Mouse (Mus musculus): Measurements from ENCODE around the gene Nat8f2. TPM values are rescaled to one million over a fixed set of nuclear protein-coding genes. Genes with fewer than 3 reads are reported as not detected.

Gene Nat8f2
- polyA plus RNA-seq, 1 experiment = 0.03 TPM

GRCm38 (mm10) chr6:85822286-85822685 lies 46.7 kb downstream of the Nat8f2 start:
- no peak for DNase-seq (ENCODE audit: low spot score)

GRCm38 (mm10) chr6:85820837-85821236 lies 48.1 kb downstream of the Nat8f2 start, which contains the start of the genes Nat8f6 and Nat8f5:
TSS of gene Nat8f6 (minus strand) at chr6:85820954.
TSS of gene Nat8f5 (minus strand) at chr6:85820972.
- no peak for DNase-seq (ENCODE audit: low spot score)

- no peak for DNase-seq (ENCODE audit: low spot score)
Observed at GRCm38 (mm10) chr6:85818338-85818737, 50.6 kb downstream of the Nat8f2 start.

Other genes starting within 250 kb of the Nat8f2 start
- 2.1 and 3.8 TPM in 2 replicates for gene Nat8f7, start 156.0 kb downstream of the Nat8f2 start, polyA plus RNA-seq (2012; rRNA removed)
- 11.4 and 11.6 TPM in 2 replicates for gene Nat8f3, start 103.4 kb downstream of the Nat8f2 start, polyA plus RNA-seq (2012; rRNA removed)
- 1.2 TPM in 2 replicates for gene Nat8f6, start 48.2 kb downstream of the Nat8f2 start, polyA plus RNA-seq (2012; rRNA removed)
- 1.3 and 1.4 TPM in 2 replicates for gene Nat8f5, start 48.2 kb downstream of the Nat8f2 start, polyA plus RNA-seq (2012; rRNA removed)
- gene Nat8, start 37.1 kb downstream of the Nat8f2 start, polyA plus RNA-seq (2012; rRNA removed) = 1.5 and 2.0 TPM in 2 replicates
- gene Nat8f4, start 35.7 kb upstream of the Nat8f2 start, polyA plus RNA-seq (2012; rRNA removed) = 3.1 and 3.7 TPM in 2 replicates
- 34.5 and 35.2 TPM in 2 replicates for gene Tprkb, start 42.7 kb upstream of the Nat8f2 start, polyA plus RNA-seq (2012; rRNA removed)
- gene Nat8f1, start 46.5 kb upstream of the Nat8f2 start, polyA plus RNA-seq (2012; rRNA removed) = 12.5 and 17.4 TPM in 2 replicates
- 80.6 and 95.1 TPM in 2 replicates for gene Dusp11, start 92.5 kb upstream of the Nat8f2 start, polyA plus RNA-seq (2012; rRNA removed)
- not detected in 2 replicates for gene Figla, start 147.0 kb upstream of the Nat8f2 start, polyA plus RNA-seq (2012; rRNA removed)
- gene Add2, start 159.5 kb upstream of the Nat8f2 start, polyA plus RNA-seq (2012; rRNA removed) = 3.4 and 4.8 TPM in 2 replicates